Mouse (Mus musculus): Measurements from ENCODE around the gene Sertm1.

Gene Sertm1

GRCm38 (mm10) chr3:54915643-54916071 lies at the start of gene Sertm1:
Sertm1 (minus strand) TSS chr3:54915887.
- in situ Hi-C loops (cut with MboI), result no loop called here

- in situ Hi-C loops (cut with MboI), result no loop called here
Observed at GRCm38 (mm10) chr3:54964948-54965506, 49.3 kb upstream of the Sertm1 start.

- in situ Hi-C loops (cut with MboI), result no loop called here
Observed at GRCm38 (mm10) chr3:54943067-54943810, 27.6 kb upstream of the Sertm1 start.

GRCm38 (mm10) chr3:54934535-54934934 lies 18.8 kb upstream of the Sertm1 start:
- in situ Hi-C loops (cut with MboI), result no loop called here

GRCm38 (mm10) chr3:54932599-54932998 lies 16.9 kb upstream of the Sertm1 start:
- in situ Hi-C loops (cut with MboI), result no loop called here

- in situ Hi-C loops (cut with MboI), result no loop called here
Observed at GRCm38 (mm10) chr3:54920425-54920824, 4.7 kb upstream of the Sertm1 start.

- in situ Hi-C loops (cut with MboI), result no loop called here
Observed at GRCm38 (mm10) chr3:54914845-54915642, 643 bp downstream of the Sertm1 start.

- in situ Hi-C loops (cut with MboI), result no loop called here
Observed at GRCm38 (mm10) chr3:54908878-54909277, 6.8 kb downstream of the Sertm1 start.

GRCm38 (mm10) chr3:54897974-54898373 lies 17.7 kb downstream of the Sertm1 start:
- in situ Hi-C loops (cut with MboI), result no loop called here

GRCm38 (mm10) chr3:54894891-54895290 lies 20.8 kb downstream of the Sertm1 start:
- in situ Hi-C loops (cut with MboI), result no loop called here

- in situ Hi-C loops (cut with MboI), result no loop called here
Observed at GRCm38 (mm10) chr3:54892218-54892617, 23.5 kb downstream of the Sertm1 start.

GRCm38 (mm10) chr3:54886501-54886900 lies 29.2 kb downstream of the Sertm1 start:
- in situ Hi-C loops (cut with MboI), result no loop called here

Measured in mature B cell (primary cell).